Comparison of ENCODE assay signal across 8 mouse cellular contexts in the genomic region with DNA sequence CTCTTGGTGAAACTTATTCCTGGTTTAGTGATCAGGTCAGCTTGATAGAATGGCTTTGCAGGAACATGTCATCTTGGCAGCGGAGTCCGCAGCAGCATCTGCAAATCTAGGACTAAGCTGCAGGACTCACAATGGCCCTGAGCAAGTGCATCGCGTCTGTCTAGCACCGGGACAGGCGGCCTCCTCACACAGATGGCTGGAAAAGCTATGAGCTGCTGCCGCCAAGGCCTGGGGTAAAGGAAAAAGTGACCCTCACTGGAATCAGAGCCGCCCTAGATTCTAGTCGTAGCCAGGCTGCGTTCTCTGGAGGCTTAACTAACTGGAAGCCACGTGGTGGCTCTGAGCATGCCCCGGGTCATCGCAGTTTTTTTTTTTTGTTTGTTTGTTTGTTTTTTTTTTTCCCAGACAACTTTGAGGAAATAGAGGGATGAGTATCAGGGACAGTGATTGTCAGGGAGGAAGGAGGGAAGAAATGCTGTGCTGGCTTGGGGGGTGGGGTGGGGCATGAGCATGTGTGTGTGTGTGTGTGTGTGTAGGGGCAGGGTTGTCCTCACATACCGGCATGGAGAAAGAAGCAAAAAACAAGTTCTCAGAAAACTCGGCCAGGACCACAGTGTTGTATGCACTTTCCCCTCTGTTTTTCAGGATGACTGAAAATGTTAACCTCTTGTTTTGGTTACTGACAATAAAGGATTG. TPM values are rescaled to one million over a fixed set of nuclear protein-coding genes. Genes with fewer than 3 reads are reported as not detected.
DNase-seq lines count a peak whose midpoint lies in the region; ATAC-seq lines count a peak whose summit lies in the region.

No protein-coding gene starts in this region.

- no peak overlapping the region for H3K9ac ChIP-seq in limb, embryonic 12.5 days (replicated peaks)
- H3K9ac ChIP-seq in intestine, embryonic 15.5 days = no peak overlapping the region

- H3K4me2 ChIP-seq in limb, embryonic 12.5 days = peak overlapping the region; percentile 33
- no peak overlapping the region for H3K4me2 ChIP-seq in intestine, embryonic 15.5 days (replicated peaks)

- WGBS in limb, embryonic 12.5 days = 34% methylated on average over 15 of the region's 15 CpGs
- 38% methylated on average over 15 of the region's 15 CpGs for whole genome bisulfite sequencing in intestine, embryonic 15.5 days

- no peaks in the 10 kb centered on the region for H3K4me1 ChIP-seq in limb, embryonic 12.5 days (replicated peaks)
- H3K4me1 ChIP-seq in intestine, embryonic 15.5 days (replicated peaks) = no peaks in the 10 kb centered on the region

- no peaks in the 10 kb centered on the region for H3K27me3 ChIP-seq in limb, embryonic 12.5 days
- H3K27me3 ChIP-seq in intestine, embryonic 15.5 days (replicated peaks) = no peaks in the 10 kb centered on the region

- DNase-seq in heart, adult 11 months = peak; percentile 96
- no peak for DNase-seq in heart, adult 8-10 months (ENCODE audit: low spot score)
- peak; percentile 27 to 42 for DNase-seq in cerebellum, postnatal 14 days
- DNase-seq in heart, adult 18-20 months = peak; percentile 30 to 36
- DNase-seq in spleen, postnatal 36 days (ENCODE audit: low spot score in 2 of 2) = no peak
- no peak for DNase-seq in thymus, postnatal 0 days (ENCODE audit: low spot score)

- no peak overlapping the region for H3K27ac ChIP-seq in limb, embryonic 12.5 days
- H3K27ac ChIP-seq in intestine, embryonic 15.5 days = no peak overlapping the region

- no peaks in the 10 kb centered on the region for H3K36me3 ChIP-seq in limb, embryonic 12.5 days
- H3K36me3 ChIP-seq in intestine, embryonic 15.5 days = no peaks in the 10 kb centered on the region

- H3K4me3 ChIP-seq in limb, embryonic 12.5 days (replicated peaks) = no peak overlapping the region
- no peak overlapping the region for H3K4me3 ChIP-seq in intestine, embryonic 15.5 days (replicated peaks)

- H3K9me3 ChIP-seq in limb, embryonic 12.5 days = no peaks in the 10 kb centered on the region
- H3K9me3 ChIP-seq in intestine, embryonic 15.5 days = no peaks in the 10 kb centered on the region

- ATAC-seq in limb, embryonic 12.5 days (ENCODE audit: insufficient number of reproducible peaks, insufficient read depth, low FRiP score, low TSS enrichment, low read depth) = 0 out of 2 replicates have a peak, but pooled peaks have one; percentile 26
- no peak for ATAC-seq in intestine, embryonic 15.5 days

RNA-seq across cellular contexts. Expression of gene Mocs2, which starts 37.7 kb away (rescaled TPM):
- 10 to 100 TPM; 30.3 to 48.4 (median 39.8) TPM for total RNA-seq in heart, adult 8-10 months (2022)
- 10 to 100 TPM; 33.1 to 35.5 TPM for total RNA-seq in heart, adult 18-20 months (2021)
- polyA plus RNA-seq in limb, embryonic 12.5 days (2016; fragmentation: Nextera tagmentation; extraction: Ambion mirVana) = 84.1 and 87.2 TPM in 2 replicates
- 85.4 and 88.7 TPM in 2 replicates for polyA plus RNA-seq in thymus, postnatal 0 days (2015; fragmentation: Nextera tagmentation; extraction: Ambion mirVana)
- polyA plus RNA-seq in intestine, embryonic 15.5 days (2015; fragmentation: Nextera tagmentation; extraction: Ambion mirVana) = 104 TPM in 2 replicates

Comparison
In these comparisons a context has a peak if more than half of its experiments do, and no peak if none do; other contexts are left out.
1. DNase-seq: peak in heart, adult 11 months (single experiment), cerebellum, postnatal 14 days (2 of 2) and heart, adult 18-20 months (2 of 2); none in heart, adult 8-10 months (single experiment), spleen, postnatal 36 days (0 of 2) and thymus, postnatal 0 days (single experiment).